Mouse (Mus musculus) fat pad, adult 2 months (tissue): Measurements from ENCODE around the gene Slc25a20.

Source experiments
- DNase-seq: peaks from one replicate; pipeline ENCODE4 v3.0.0-alpha.2; 2011; ENCODE audit warnings: low read depth, low spot score; ENCODE audit errors: extremely low read depth

Gene Slc25a20

GRCm38 (mm10) chr9:108686475-108686887 lies 24.6 kb downstream of the Slc25a20 start:
- DNase-seq, result no peak

GRCm38 (mm10) chr9:108687181-108687580 lies 25.3 kb downstream of the Slc25a20 start:
- no peak for DNase-seq

GRCm38 (mm10) chr9:108687686-108688085 lies 25.8 kb downstream of the Slc25a20 start:
- DNase-seq, result no peak

GRCm38 (mm10) chr9:108688451-108688850 lies 26.6 kb downstream of the Slc25a20 start:
- DNase-seq, result no peak

- DNase-seq, result no peak
Measured at GRCm38 (mm10) chr9:108689106-108689505, 27.2 kb downstream of the Slc25a20 start, which contains the start of gene Prkar2a. TSS of gene Prkar2a (plus strand) at chr9:108689314.

- no peak for DNase-seq
Measured at GRCm38 (mm10) chr9:108689993-108690392, 28.1 kb downstream of the Slc25a20 start.

- DNase-seq, result no peak
Measured at GRCm38 (mm10) chr9:108690914-108691313, 29.0 kb downstream of the Slc25a20 start.

GRCm38 (mm10) chr9:108691371-108691770 lies 29.5 kb downstream of the Slc25a20 start:
- no peak for DNase-seq

- DNase-seq, result no peak
Measured at GRCm38 (mm10) chr9:108691846-108692225, 29.9 kb downstream of the Slc25a20 start.

- no peak for DNase-seq
Measured at GRCm38 (mm10) chr9:108692226-108693041, 30.5 kb downstream of the Slc25a20 start.

GRCm38 (mm10) chr9:108693946-108694345 lies 32.1 kb downstream of the Slc25a20 start:
- DNase-seq, result no peak

GRCm38 (mm10) chr9:108694533-108694932 lies 32.6 kb downstream of the Slc25a20 start:
- no peak for DNase-seq

GRCm38 (mm10) chr9:108702476-108702875 lies 40.6 kb downstream of the Slc25a20 start:
- no peak for DNase-seq

- no peak for DNase-seq
Measured at GRCm38 (mm10) chr9:108703373-108704110, 41.7 kb downstream of the Slc25a20 start.

GRCm38 (mm10) chr9:108704591-108704990 lies 42.7 kb downstream of the Slc25a20 start:
- no peak for DNase-seq

- DNase-seq, result no peak
Measured at GRCm38 (mm10) chr9:108707212-108707611, 45.3 kb downstream of the Slc25a20 start.

- no peak for DNase-seq
Measured at GRCm38 (mm10) chr9:108708833-108709232, 46.9 kb downstream of the Slc25a20 start.

GRCm38 (mm10) chr9:108710767-108711166 lies 48.9 kb downstream of the Slc25a20 start:
- DNase-seq, result no peak

- no peak for DNase-seq
Measured at GRCm38 (mm10) chr9:108716199-108716598, 54.3 kb downstream of the Slc25a20 start.

- no peak for DNase-seq
Measured at GRCm38 (mm10) chr9:108723751-108724150, 61.9 kb downstream of the Slc25a20 start.

GRCm38 (mm10) chr9:108726116-108726515 lies 64.2 kb downstream of the Slc25a20 start:
- no peak for DNase-seq

- no peak for DNase-seq
Measured at GRCm38 (mm10) chr9:108729050-108729449, 67.2 kb downstream of the Slc25a20 start.
